ENCODE assay signal across 26 mouse cellular contexts in genomic region chr12:64273730-64274129, GRCm38 (mm10).
"Had no signal": no experiment of that assay in that cellular context is flagged by ENCODE, and none has a peak within 500 bp of the region (broad histone marks: within the 10 kb centered on the region; RNA-seq: fewer than 3 reads in every experiment).

No protein-coding gene starts in this region.

- H3K27me3 ChIP-seq: heart, embryonic 12.5 days; hindbrain, embryonic 12.5 days; limb, embryonic 12.5 days; liver, embryonic 13.5 days; liver, embryonic 15.5 days had no signal

- H3K9ac ChIP-seq: heart, embryonic 12.5 days; hindbrain, embryonic 12.5 days; hindbrain, embryonic 14.5 days; limb, embryonic 12.5 days; liver, embryonic 13.5 days; liver, embryonic 15.5 days had no signal

- H3K4me2 ChIP-seq: heart, embryonic 12.5 days; hindbrain, embryonic 12.5 days; hindbrain, embryonic 14.5 days; limb, embryonic 12.5 days; liver, embryonic 11.5 days; liver, embryonic 13.5 days; liver, embryonic 15.5 days had no signal

- H3K9me3 ChIP-seq: heart, embryonic 10.5 days; heart, embryonic 12.5 days; hindbrain, embryonic 10.5 days; hindbrain, embryonic 12.5 days; limb, embryonic 10.5 days; limb, embryonic 12.5 days; liver, embryonic 13.5 days; liver, embryonic 15.5 days had no signal

- H3K27ac ChIP-seq: gastrocnemius, adult 2 months; heart, embryonic 10.5 days; hindbrain, embryonic 10.5 days; hindbrain, embryonic 12.5 days; hindbrain, embryonic 14.5 days; limb, embryonic 10.5 days; limb, embryonic 12.5 days; liver, embryonic 13.5 days; liver, embryonic 15.5 days had no signal

- H3K4me3 ChIP-seq: gastrocnemius, adult 2 months; heart, embryonic 10.5 days; heart, embryonic 12.5 days; hindbrain, embryonic 10.5 days; hindbrain, embryonic 12.5 days; limb, embryonic 10.5 days; limb, embryonic 12.5 days; liver, embryonic 13.5 days; liver, embryonic 15.5 days had no signal

- H3K36me3 ChIP-seq: heart, embryonic 10.5 days; heart, embryonic 12.5 days; hindbrain, embryonic 10.5 days; hindbrain, embryonic 12.5 days; limb, embryonic 10.5 days; limb, embryonic 12.5 days; liver, embryonic 13.5 days; liver, embryonic 15.5 days had no signal

- ATAC-seq: hindbrain, embryonic 16.5 days; inflammation-experienced regulatory T-cells, adult 6 months had no signal

- H3K4me1 ChIP-seq: heart, embryonic 10.5 days; heart, embryonic 12.5 days; hindbrain, embryonic 10.5 days; hindbrain, embryonic 12.5 days; limb, embryonic 10.5 days; limb, embryonic 12.5 days; liver, embryonic 13.5 days; liver, embryonic 15.5 days had no signal

- DNase-seq: gastrocnemius, adult 2 months; gastrocnemius, postnatal 10 days; gastrocnemius, postnatal 25 days; heart, adult 18-20 months; heart, postnatal 10 days; heart, postnatal 4 days; kidney, adult 18-20 months; kidney, adult 8-10 months; kidney, postnatal 10 days; kidney, postnatal 25 days; kidney, postnatal 4 days; layer of hippocampus, adult 9-11 months; layer of hippocampus, postnatal 36 days; liver; liver, embryonic 13.5 days had no signal
